Mouse (Mus musculus) brain, adult 10 weeks (tissue): ENCODE results near the gene Nacc2. TPM values are rescaled to one million over a fixed set of nuclear protein-coding genes. Genes with fewer than 3 reads are reported as not detected.

ENCODE experiments used
- polyA plus RNA-seq: library from polyadenylated mRNA; stranded (reverse); fragments of 350-450 nt; fragmentation: Illumina TruSeq; extraction: RNeasy Lipid Tissue Mini Kit (QIAGEN cat#74804); gene quantifications from one replicate; pipeline ENCODE4 v1.2.3, GENCODE M21; 2015; ENCODE audit warnings: low read depth, low replicate concordance

Nacc2 gene
- 55.2 TPM for polyA plus RNA-seq

DNA sequence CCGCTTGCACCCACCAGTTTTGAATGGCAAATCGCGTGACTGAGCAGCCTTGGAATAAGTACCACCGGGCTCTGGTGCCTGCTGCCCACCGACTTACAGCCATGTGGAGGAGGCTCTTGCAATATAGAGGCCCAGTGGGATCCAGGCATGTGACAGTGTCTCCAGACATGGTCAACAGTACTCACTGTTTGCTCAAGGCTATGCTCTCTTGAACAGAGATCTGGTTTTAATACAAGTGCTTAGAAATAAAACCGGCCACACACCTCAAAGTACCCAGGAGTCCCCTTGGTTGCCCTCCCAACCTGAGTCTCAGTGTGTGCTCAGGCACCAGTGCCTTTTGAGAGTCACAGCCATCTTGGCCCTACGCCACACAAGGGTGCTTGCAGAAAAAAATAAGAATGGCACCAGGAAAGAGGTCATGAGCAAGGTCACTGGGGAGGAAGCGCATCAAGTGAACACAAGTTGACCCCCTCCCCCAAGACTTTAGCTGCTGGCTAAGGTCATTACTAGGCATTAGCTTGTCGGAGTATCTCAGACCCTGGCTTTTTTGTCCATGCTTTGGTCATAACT, at the start of gene Nacc2:
Gene Nacc2, minus strand, starts transcription at position 142 of the 570 bp plus-strand sequence.

DNA sequence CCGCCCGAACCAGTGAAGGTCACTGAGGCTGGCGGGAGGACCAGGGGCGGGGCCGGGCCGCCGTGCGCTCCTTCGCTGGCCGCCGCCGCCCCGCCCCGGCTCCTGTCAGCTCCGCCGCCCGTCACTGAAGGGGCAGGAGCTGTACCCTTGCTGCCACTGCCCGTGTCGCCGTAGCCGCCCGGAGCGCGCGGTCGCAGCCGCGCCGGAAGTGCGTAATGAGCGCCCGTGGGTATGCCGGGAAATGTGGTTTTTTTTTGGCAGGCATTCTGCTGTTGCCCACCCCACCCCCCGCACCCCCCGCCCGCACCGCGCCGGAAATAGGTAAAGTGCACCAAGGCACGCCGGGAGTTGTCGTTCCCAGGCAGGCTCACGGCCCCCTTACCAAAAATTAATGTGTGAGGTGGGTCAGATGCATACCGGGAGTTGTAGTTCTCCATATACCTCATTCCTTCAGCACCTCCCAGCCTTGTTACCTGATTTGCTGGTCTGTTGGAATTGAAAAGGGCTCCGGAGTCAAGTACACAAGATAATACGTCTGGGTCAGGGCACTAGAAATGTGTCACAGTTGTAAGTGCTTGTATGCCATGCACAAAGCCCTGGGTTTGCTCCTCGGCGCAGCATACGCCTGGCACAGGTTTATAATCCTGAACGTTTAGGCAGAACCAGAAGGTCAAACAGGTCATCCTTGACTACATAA, 101.3 kb downstream of the Nacc2 start, which contains the start of gene Ubac1:
Gene Ubac1, minus strand, starts transcription at position 187 of the 697 bp plus-strand sequence.

Other genes with a start within 250 kb of the Nacc2 start
- 50.1 TPM for gene Camsap1, start 139.9 kb downstream of the Nacc2 start, polyA plus RNA-seq
- 68.4 TPM for gene Ubac1, start 101.5 kb downstream of the Nacc2 start, polyA plus RNA-seq
- 0.30 TPM for gene Lhx3, start 85.1 kb upstream of the Nacc2 start, polyA plus RNA-seq
- 18.2 TPM for gene Qsox2, start 114.3 kb upstream of the Nacc2 start, polyA plus RNA-seq
- gene Ccdc187, start 171.3 kb upstream of the Nacc2 start, polyA plus RNA-seq = 2.7 TPM
- 41.0 TPM for gene Gpsm1, start 192.3 kb upstream of the Nacc2 start, polyA plus RNA-seq
- gene Dnlz, start 228.9 kb upstream of the Nacc2 start, polyA plus RNA-seq = 30.2 TPM
- gene Card9, start 237.7 kb upstream of the Nacc2 start, polyA plus RNA-seq = 2.3 TPM